7 mouse cellular contexts compared by ENCODE assay signal in genomic region chr1:135847139-135847562, GRCm38 (mm10). TPM values are rescaled to one million over a fixed set of nuclear protein-coding genes. Genes with fewer than 3 reads are reported as not detected.
DNase-seq lines count a peak whose midpoint lies in the region; TF ChIP-seq lines count a peak whose summit lies in the region.

No protein-coding gene starts in this region.

- no peak overlapping the region for H3K4me3 ChIP-seq in lung, adult 2 months (replicated peaks; ENCODE audit: extremely low read depth, low read depth, low read length)

- intact Hi-C loops in left cerebral cortex, postnatal 4 days (cut with DNase I) = no loop called here
- intact Hi-C loops in left cerebral cortex, postnatal 10 days (cut with DNase I) = no loop called here

- peak; percentile 32 for DNase-seq in left cerebral cortex, postnatal 4 days
- no peak for DNase-seq in left cerebral cortex, postnatal 10 days (ENCODE audit: extremely low spot score in 1 of 2, low spot score in 2 of 2)
- DNase-seq in Muller cell, postnatal 12 days (ENCODE audit: inconsistent ontology term) = peak; percentile 55
- DNase-seq in brain, embryonic 14.5 days (ENCODE audit: low read depth) = peak; percentile 40
- peak; percentile 75 for DNase-seq in induced T-regulatory cell, adult 2 months (ENCODE audit: low read depth)
- peak; percentile 29 for DNase-seq in lung, adult 2 months
- peak; percentile 26 to 72 for DNase-seq in spleen, postnatal 10 days (ENCODE audit: low spot score in 2 of 2)

- WGBS in lung, adult 2 months = 40% methylated on average over 6 of the region's 6 CpGs

- H3K4me1 ChIP-seq in lung, adult 2 months (ENCODE audit: control insufficient read depth, insufficient read depth, low read length) = no peaks in the 10 kb centered on the region; the same call in 1 of the 2 replicates

- TF ChIP-seq CTCF in brain, embryonic 14.5 days (IDR thresholded peaks at IDR 0.05; ENCODE audit: borderline replicate concordance, extremely low read depth, insufficient read depth, insufficient read length) = peak; percentile 61; the same call in 1 of the 2 replicates
- peak; percentile 69 for TF ChIP-seq CTCF in lung, adult 2 months (IDR thresholded peaks at IDR 0.05; ENCODE audit: insufficient read depth, low read length)

- no peak for TF ChIP-seq POLR2A in brain, embryonic 14.5 days (IDR thresholded peaks at IDR 0.05; ENCODE audit: borderline replicate concordance, extremely low read depth, insufficient read depth, insufficient read length, poor library complexity, severe bottlenecking)
- no peak for TF ChIP-seq POLR2A in lung, adult 2 months (IDR thresholded peaks at IDR 0.05; ENCODE audit: borderline replicate concordance, extremely low read depth, low read depth, low read length)

RNA-seq across cellular contexts. Expression of gene Tnnt2, which starts 11.0 kb away (rescaled TPM):
- under 1 TPM; 0.62 to 0.85 TPM for total RNA-seq in left cerebral cortex, postnatal 4 days (2021)
- 1 to 10 TPM; 2.0 to 3.3 TPM for total RNA-seq in left cerebral cortex, postnatal 10 days (2021)
- polyA plus RNA-seq in brain, embryonic 14.5 days (2012; rRNA removed) = 0.71 and 1.0 TPM in 2 replicates
- polyA plus RNA-seq in lung, adult 2 months (2012; rRNA removed) = 31.3 and 74.6 TPM in 2 replicates

RNA-seq across cellular contexts. Expression of gene Lad1, which starts 28.8 kb away (rescaled TPM):
- under 1 TPM; 0.64 to 0.86 TPM for total RNA-seq in left cerebral cortex, postnatal 4 days (2021)
- under 1 TPM; 0.75 to 0.91 TPM for total RNA-seq in left cerebral cortex, postnatal 10 days (2021)
- 0.81 and 0.93 TPM in 2 replicates for polyA plus RNA-seq in brain, embryonic 14.5 days (2012; rRNA removed)
- 6.9 and 43.2 TPM in 2 replicates for polyA plus RNA-seq in lung, adult 2 months (2012; rRNA removed)

Comparison
In these comparisons a context has a peak if more than half of its experiments do, and no peak if none do; other contexts are left out.
1. DNase-seq: peak in left cerebral cortex, postnatal 4 days (single experiment), Muller cell, postnatal 12 days (single experiment), brain, embryonic 14.5 days (single experiment), induced T-regulatory cell, adult 2 months (single experiment), lung, adult 2 months (single experiment) and spleen, postnatal 10 days (2 of 2); none in left cerebral cortex, postnatal 10 days (0 of 2).